Mouse (Mus musculus) hindbrain, embryonic 14.5 days (tissue): ENCODE measurements around the gene Slc12a7. TPM values are rescaled to one million over a fixed set of nuclear protein-coding genes. Genes with fewer than 3 reads are reported as not detected.
"Not testable (repeated sequence)": the region's sequence is repeated elsewhere in the genome, so short reads cannot be mapped to it uniquely, and the experiment has no call there.

Experiments
- ATAC-seq: fragments of 200-750 bp; cut with Nextera tagmentation; 2 replicates; pipeline ENCODE4 v1.8.0; 2017; ENCODE audit warnings: moderate number of reproducible peaks, mild to moderate bottlenecking, moderate TSS enrichment, moderate library complexity; ENCODE audit not compliant: low FRiP score
- DNase-seq: peaks from one replicate; pipeline ENCODE4 v3.0.0-alpha.2; 2015; ENCODE audit warnings: low spot score
- H3K27ac ChIP-seq: fragments of 300-500 bp; sonication (generic); 2 replicates; pipeline ENCODE4 v1.5.1; 2014; ENCODE audit warnings: mild to moderate bottlenecking, moderate library complexity
- H3K27me3 ChIP-seq: fragments of 300-500 bp; sonication (generic); 2 replicates; pipeline ENCODE4 v1.6.1; 2014; ENCODE audit warnings: mild to moderate bottlenecking, low read length, mixed read lengths; ENCODE audit not compliant: control insufficient read depth, insufficient read depth
- H3K36me3 ChIP-seq: fragments of 300-500 bp; sonication (generic); replicated peaks from 2 replicates; pipeline ENCODE4 v1.6.1; 2014; ENCODE audit not compliant: control insufficient read depth, insufficient read depth
- H3K4me1 ChIP-seq: fragments of 300-500 bp; sonication (generic); replicated peaks from 2 replicates; pipeline ENCODE4 v1.6.1; 2014; ENCODE audit warnings: antibody characterized with exemption, low read length, mixed read lengths; ENCODE audit not compliant: control insufficient read depth, insufficient read depth
- H3K4me2 ChIP-seq: fragments of 300-500 bp; sonication (generic); replicated peaks from 2 replicates; pipeline ENCODE4 v1.6.1; 2014; ENCODE audit warnings: mild to moderate bottlenecking, moderate library complexity
- H3K4me3 ChIP-seq: fragments of 300-500 bp; sonication (generic); replicated peaks from 2 replicates; pipeline ENCODE4 v1.5.1; 2014; ENCODE audit warnings: mild to moderate bottlenecking, low read length
- H3K9ac ChIP-seq: fragments of 300-500 bp; sonication (generic); 2 replicates; pipeline ENCODE4 v1.6.1; 2014
- H3K9me3 ChIP-seq: fragments of 300-500 bp; sonication (generic); 2 replicates; pipeline ENCODE4 v1.6.1; 2016; ENCODE audit warnings: low read length; ENCODE audit not compliant: control insufficient read depth
- WGBS: fragments of 180-500 bp; shearing (Covaris S2); extraction: QIAGEN DNeasy Blood & Tissue Kit; methylation state at CpG from one replicate; pipeline ENCODE4 v1.1.7; 2014; 5-methylcytosine and 5-hydroxymethylcytosine counted together
- polyA plus RNA-seq: library from polyadenylated mRNA; unstranded; fragments of >200 nt; fragmentation: Nextera tagmentation; extraction: Ambion mirVana; gene quantifications from 2 replicates; pipeline ENCODE4 v1.2.1, GENCODE M21; 2014

The Slc12a7 gene
- polyA plus RNA-seq, 1 experiment from 2014 or later, result 10.6 TPM

DNA sequence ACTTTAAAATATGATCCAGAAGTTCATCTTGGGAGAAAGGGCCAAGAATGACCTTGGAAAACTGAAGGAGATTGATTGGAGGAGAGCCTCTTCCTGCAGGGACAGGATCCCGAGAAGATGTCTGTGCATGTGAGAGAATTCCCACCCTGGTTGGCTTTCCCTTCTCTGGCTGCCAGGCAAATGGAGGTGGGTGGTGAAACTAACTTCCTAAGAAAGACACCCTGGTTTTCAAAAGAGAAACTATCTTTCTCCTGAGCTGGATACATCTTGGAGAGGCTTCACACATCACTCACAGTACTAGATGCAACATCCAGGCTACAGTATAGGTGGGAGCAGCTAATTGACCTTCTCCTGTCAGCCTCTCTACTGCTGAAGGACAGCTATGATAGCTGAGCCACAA, 2.0 kb upstream of the Slc12a7 start:
- Histone ChIP-seq H3K27ac (no peak overlapping the region), H3K4me3 (no peak overlapping the region), H3K9ac (no peak overlapping the region), H3K4me1 (0 out of 2 replicates have a peak, but pooled peaks cover 3% of the 10 kb centered on the region), H3K9me3 (no peaks in the 10 kb centered on the region), H3K4me2 (no peak overlapping the region), H3K27me3 (peaks cover 13% of the 10 kb centered on the region), H3K36me3 (no peaks in the 10 kb centered on the region)
- WGBS, result 90% methylated on average over 1 of the region's 1 CpGs
- DNase-seq (no peak), ATAC-seq (no peak)

DNA sequence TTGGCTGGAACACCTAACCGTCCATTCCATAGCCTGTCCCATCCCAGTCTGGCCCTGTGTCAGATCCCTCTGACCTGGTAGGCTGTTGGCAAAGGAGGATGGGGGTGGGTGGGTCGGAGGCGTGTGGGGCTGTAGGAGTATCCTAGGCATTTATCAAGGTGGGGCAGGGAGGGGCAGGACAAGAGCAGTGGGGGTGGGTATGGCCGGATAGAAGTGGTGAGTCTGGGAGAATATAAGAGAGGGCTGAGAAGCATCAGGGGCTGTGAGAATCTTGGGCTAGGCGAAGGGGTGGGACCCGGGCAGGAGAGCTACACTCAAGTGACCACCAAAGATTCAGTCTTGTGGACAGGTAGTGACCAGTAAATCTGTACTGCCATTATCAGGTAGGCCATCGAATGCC, 659 bp upstream of the Slc12a7 start:
- Histone ChIP-seq H3K36me3 (no peaks in the 10 kb centered on the region), H3K4me1 (0 out of 2 replicates have a peak, but pooled peaks cover 3% of the 10 kb centered on the region), H3K27me3 (peaks cover 13% of the 10 kb centered on the region), H3K9ac (peak overlapping the region; percentile 46), H3K4me3 (peak overlapping the region; percentile 33), H3K4me2 (peak overlapping the region; percentile 64), H3K9me3 (no peaks in the 10 kb centered on the region), H3K27ac (no peak overlapping the region)
- WGBS, result 68% methylated on average over 7 of the region's 7 CpGs
- ATAC-seq (0 out of 2 replicates have a peak, but pooled peaks have one; percentile 11), DNase-seq (no peak)

DNA sequence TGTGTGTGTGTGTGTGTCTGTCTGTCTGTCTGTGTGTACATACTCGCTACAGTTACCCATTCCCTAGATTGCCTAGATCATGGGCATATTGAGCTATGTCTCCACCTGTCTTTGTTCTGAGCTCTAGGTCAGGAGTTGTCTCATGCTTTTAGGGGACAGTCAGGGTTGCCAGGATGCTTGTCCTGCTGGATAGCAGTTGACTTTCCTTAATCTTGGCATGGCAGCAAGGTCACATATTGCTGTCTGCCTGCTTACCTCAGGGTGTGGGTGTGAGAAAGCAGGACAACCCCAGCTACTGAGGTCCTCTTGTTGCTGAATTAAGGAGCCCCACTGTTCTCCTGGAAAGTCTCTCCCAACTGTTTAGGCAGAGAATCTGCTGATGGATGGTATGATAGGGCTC, 1.5 kb downstream of the Slc12a7 start:
- H3K4me3 ChIP-seq, result no peak overlapping the region
- H3K27ac ChIP-seq, result no peak overlapping the region
- WGBS, result 81% methylated on average over 1 of the region's 1 CpGs
- H3K4me1 ChIP-seq, result 0 out of 2 replicates have a peak, but pooled peaks cover 3% of the 10 kb centered on the region
- DNase-seq (no peak), ATAC-seq (no peak)
- no peaks in the 10 kb centered on the region for H3K9me3 ChIP-seq
- H3K9ac ChIP-seq, result no peak overlapping the region
- no peak overlapping the region for H3K4me2 ChIP-seq
- H3K27me3 ChIP-seq, result peaks cover 13% of the 10 kb centered on the region
- no peaks in the 10 kb centered on the region for H3K36me3 ChIP-seq

DNA sequence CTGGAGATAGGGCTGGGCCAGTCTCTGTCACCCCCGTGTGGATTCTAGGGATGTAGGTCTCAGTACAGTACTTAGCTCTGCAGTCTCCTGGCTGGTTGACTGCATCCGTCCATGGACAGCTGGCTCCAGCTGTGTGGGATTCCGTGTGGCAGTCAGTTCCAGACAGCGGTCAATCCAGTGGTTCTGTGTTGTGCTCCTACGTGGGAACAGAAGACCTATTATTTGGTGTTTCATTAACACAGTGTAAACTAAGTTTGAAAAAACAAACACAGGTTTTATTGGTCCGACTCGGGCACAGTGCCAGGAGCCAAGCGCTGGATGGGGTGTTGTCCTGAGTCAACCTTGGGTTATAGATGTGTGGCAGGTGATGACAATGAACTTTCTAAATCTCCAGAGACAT, 2.4 kb downstream of the Slc12a7 start:
- Histone ChIP-seq H3K36me3 (no peaks in the 10 kb centered on the region), H3K4me1 (0 out of 2 replicates have a peak, but pooled peaks cover 3% of the 10 kb centered on the region), H3K27me3 (peaks cover 13% of the 10 kb centered on the region), H3K4me3 (no peak overlapping the region), H3K27ac (no peak overlapping the region), H3K4me2 (no peak overlapping the region), H3K9ac (no peak overlapping the region), H3K9me3 (no peaks in the 10 kb centered on the region)
- 84% methylated on average over 8 of the region's 8 CpGs for WGBS
- DNase-seq (no peak), ATAC-seq (no peak)

DNA sequence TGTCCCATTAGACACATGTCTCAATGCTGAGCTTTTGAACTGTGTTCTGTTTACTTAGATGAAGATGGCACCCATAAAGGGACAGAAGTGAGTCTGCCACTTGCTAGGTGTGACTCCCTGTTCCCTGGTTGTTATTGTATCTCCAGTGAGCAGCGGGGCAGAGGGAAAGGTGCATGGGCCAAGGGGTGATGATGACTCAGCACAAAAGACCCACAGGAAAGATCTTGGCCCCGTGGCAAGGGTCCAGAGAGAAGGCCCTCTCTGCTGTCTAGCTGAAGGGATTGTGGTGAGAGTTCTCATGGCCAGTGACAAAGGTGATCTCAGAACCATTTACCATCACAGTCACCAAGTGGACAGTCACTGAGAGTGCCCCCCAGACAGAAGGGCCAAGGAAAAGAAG, 3.0 kb downstream of the Slc12a7 start:
- WGBS, result 78% methylated on average over 2 of the region's 2 CpGs
- no peaks in the 10 kb centered on the region for H3K36me3 ChIP-seq
- H3K27ac ChIP-seq, result no peak overlapping the region
- peaks cover 13% of the 10 kb centered on the region for H3K27me3 ChIP-seq
- H3K4me2 ChIP-seq, result no peak overlapping the region
- H3K9me3 ChIP-seq, result no peaks in the 10 kb centered on the region
- H3K4me1 ChIP-seq, result 0 out of 2 replicates have a peak, but pooled peaks cover 3% of the 10 kb centered on the region
- no peak overlapping the region for H3K4me3 ChIP-seq
- DNase-seq, result no peak
- H3K9ac ChIP-seq, result no peak overlapping the region
- no peak for ATAC-seq

DNA sequence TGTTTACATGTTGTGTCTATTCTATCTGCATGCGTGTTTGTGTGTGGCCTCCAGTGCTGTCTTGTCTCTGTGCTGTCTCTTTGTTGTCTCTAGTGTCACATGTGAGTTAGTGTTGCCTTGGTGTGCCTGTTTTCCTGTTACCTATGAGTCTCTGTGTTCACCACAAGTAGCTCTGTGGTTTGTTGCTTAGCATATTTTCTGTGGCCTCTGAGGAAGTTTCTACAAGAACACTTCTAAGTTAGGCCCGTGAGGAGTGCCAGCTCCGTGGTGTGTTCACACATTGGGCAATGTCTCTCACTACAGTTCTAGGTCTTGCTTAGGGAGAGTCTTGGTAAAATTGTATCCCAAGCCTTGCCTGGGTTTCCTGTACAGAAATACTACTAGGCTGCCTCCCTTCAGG, 4.0 kb downstream of the Slc12a7 start:
- WGBS, result 87% methylated on average over 3 of the region's 3 CpGs
- H3K27me3 ChIP-seq, result peaks cover 13% of the 10 kb centered on the region
- H3K4me1 ChIP-seq, result 0 out of 2 replicates have a peak, but pooled peaks cover 3% of the 10 kb centered on the region
- H3K36me3 ChIP-seq, result no peaks in the 10 kb centered on the region
- H3K9me3 ChIP-seq, result no peaks in the 10 kb centered on the region
- DNase-seq (no peak), ATAC-seq (no peak)
- H3K27ac ChIP-seq, result no peak overlapping the region
- no peak overlapping the region for H3K4me2 ChIP-seq
- no peak overlapping the region for H3K9ac ChIP-seq
- H3K4me3 ChIP-seq, result no peak overlapping the region

DNA sequence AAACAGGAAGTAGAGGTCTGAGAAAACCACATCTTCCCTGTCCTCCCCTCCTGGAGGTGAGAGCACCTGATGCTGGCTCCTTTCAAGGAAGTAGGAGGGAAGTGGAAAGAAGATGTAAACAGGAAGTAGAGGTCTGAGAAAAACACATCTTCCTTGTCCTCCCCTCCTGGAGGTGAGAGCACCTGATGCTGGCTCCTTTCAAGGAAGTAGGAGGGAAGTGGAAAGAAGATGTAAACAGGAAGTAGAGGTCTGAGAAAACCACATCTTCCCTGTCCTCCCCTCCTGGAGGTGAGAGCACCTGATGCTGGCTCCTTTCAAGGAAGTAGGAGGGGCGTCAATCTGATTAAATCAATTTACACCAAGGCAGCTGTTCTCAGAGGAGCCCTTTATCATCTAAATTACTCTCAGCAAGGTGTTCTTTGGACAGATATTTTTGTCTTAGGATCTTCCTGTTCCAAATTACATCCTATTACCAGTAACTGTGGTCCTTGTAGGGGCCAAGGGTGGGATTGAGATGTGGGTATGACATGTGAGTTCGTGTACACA, 7.6 kb downstream of the Slc12a7 start:
- not testable (repeated sequence) for H3K27me3 ChIP-seq, H3K4me2 ChIP-seq, DNase-seq, H3K9me3 ChIP-seq, H3K9ac ChIP-seq, H3K27ac ChIP-seq, ATAC-seq, H3K4me3 ChIP-seq, H3K4me1 ChIP-seq, H3K36me3 ChIP-seq
- 53% methylated on average over 2 of the region's 2 CpGs for WGBS

DNA sequence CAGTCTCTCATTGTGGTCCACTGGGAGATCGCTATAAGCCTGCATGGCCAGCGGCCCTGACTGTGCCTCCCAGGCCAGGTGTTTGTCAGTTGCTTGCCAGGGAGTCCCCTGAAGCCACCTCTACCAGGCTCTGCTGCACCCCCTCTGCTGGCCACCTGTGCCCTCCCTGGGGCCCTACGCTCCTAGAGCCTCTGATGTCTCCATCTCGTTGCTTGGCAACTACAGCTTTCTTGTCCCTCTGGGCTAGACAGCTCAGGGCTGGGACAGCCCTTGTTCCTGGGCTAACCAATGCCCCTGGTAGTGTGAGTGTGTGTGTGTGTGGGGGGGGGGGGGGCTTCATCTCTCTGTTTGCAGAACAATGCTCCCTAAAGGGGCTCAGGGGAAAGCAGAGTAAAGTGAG, 10.1 kb downstream of the Slc12a7 start:
- ATAC-seq, result peak; percentile 38; the same call in 1 of the 2 replicates
- DNase-seq, result no peak
- H3K27me3 ChIP-seq, result no peaks in the 10 kb centered on the region
- H3K9ac ChIP-seq, result no peak overlapping the region
- no peak overlapping the region for H3K4me3 ChIP-seq
- no peak overlapping the region for H3K4me2 ChIP-seq
- no peaks in the 10 kb centered on the region for H3K36me3 ChIP-seq
- 35% methylated on average over 4 of the region's 4 CpGs for WGBS
- H3K27ac ChIP-seq, result no peak overlapping the region
- peaks cover 5% of the 10 kb centered on the region; the same call in 1 of the 2 replicates for H3K4me1 ChIP-seq
- H3K9me3 ChIP-seq, result no peaks in the 10 kb centered on the region

DNA sequence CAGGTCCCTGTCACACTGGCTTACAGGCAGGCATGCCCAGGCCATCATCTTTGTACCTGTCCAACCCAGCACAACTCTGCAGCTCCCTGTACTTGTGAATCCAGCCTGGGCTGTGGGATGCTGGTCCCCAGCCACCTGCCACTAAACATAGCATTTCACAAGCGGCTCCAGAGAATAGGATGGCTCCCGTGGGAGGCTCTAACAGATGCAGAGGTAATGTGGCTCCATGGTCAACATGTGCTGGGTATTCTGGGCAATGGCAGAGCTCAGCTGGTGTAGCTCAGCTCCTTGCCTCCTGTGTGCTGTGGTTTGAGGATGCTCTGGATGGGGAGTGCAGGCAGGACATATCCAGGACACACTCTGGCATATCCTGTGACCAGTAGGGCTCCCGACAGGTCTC, 10.8 kb downstream of the Slc12a7 start:
- DNase-seq (no peak), ATAC-seq (no peak)
- Histone ChIP-seq H3K4me1 (peaks cover 5% of the 10 kb centered on the region; the same call in 1 of the 2 replicates), H3K9ac (no peak overlapping the region), H3K36me3 (no peaks in the 10 kb centered on the region), H3K27me3 (no peaks in the 10 kb centered on the region), H3K9me3 (no peaks in the 10 kb centered on the region), H3K4me3 (no peak overlapping the region), H3K4me2 (no peak overlapping the region), H3K27ac (no peak overlapping the region)
- WGBS, result 75% methylated on average over 3 of the region's 3 CpGs
